Mouse (Mus musculus): ENCODE measurements around the gene Rcsd1.

GRCm38 (mm10) chr1:165704841-165705240, 4.7 kb downstream of the Rcsd1 start:
- TF ChIP-seq POLR2A (IDR thresholded peaks at IDR 0.05; ENCODE audit: insufficient read depth, low read depth, low read length) (no peak), CTCF (IDR thresholded peaks at IDR 0.05) (no peak), EP300 (IDR thresholded peaks at IDR 0.05; ENCODE audit: insufficient read depth, low read depth, low read length) (no peak)

All from heart, adult 2 months (tissue).